Mouse (Mus musculus): Measurements from ENCODE around the gene Fam198a.

The Fam198a gene

GRCm38 (mm10) chr9:121925959-121926358, 24.8 kb upstream of the Fam198a start:
- DNase-seq (ENCODE audit: extremely low read depth, low read depth, low spot score): peak; percentile 94

GRCm38 (mm10) chr9:121926634-121927405, 24.0 kb upstream of the Fam198a start:
- no peak for DNase-seq (ENCODE audit: extremely low read depth, low read depth, low spot score)

- DNase-seq (ENCODE audit: extremely low read depth, low read depth, low spot score): no peak
Measured at GRCm38 (mm10) chr9:121927721-121928120, 23.1 kb upstream of the Fam198a start.

- DNase-seq (ENCODE audit: extremely low read depth, low read depth, low spot score): no peak
Measured at GRCm38 (mm10) chr9:121928498-121928897, 22.3 kb upstream of the Fam198a start.

GRCm38 (mm10) chr9:121934856-121935255, 15.9 kb upstream of the Fam198a start:
- no peak for DNase-seq (ENCODE audit: extremely low read depth, low read depth, low spot score)

GRCm38 (mm10) chr9:121936952-121937351, 13.8 kb upstream of the Fam198a start:
- no peak for DNase-seq (ENCODE audit: extremely low read depth, low read depth, low spot score)

GRCm38 (mm10) chr9:121937451-121937864, 13.3 kb upstream of the Fam198a start:
- DNase-seq (ENCODE audit: extremely low read depth, low read depth, low spot score): no peak

GRCm38 (mm10) chr9:121937944-121938355, 12.8 kb upstream of the Fam198a start:
- DNase-seq (ENCODE audit: extremely low read depth, low read depth, low spot score): no peak

- no peak for DNase-seq (ENCODE audit: extremely low read depth, low read depth, low spot score)
Measured at GRCm38 (mm10) chr9:121943005-121943404, 7.8 kb upstream of the Fam198a start.

- DNase-seq (ENCODE audit: extremely low read depth, low read depth, low spot score): no peak
Measured at GRCm38 (mm10) chr9:121943628-121944027, 7.2 kb upstream of the Fam198a start.

- no peak for DNase-seq (ENCODE audit: extremely low read depth, low read depth, low spot score)
Measured at GRCm38 (mm10) chr9:121947784-121948183, 3.0 kb upstream of the Fam198a start.

GRCm38 (mm10) chr9:121948431-121948830, 2.4 kb upstream of the Fam198a start:
- no peak for DNase-seq (ENCODE audit: extremely low read depth, low read depth, low spot score)

GRCm38 (mm10) chr9:121951114-121951423, 281 bp downstream of the Fam198a start:
- no peak for DNase-seq (ENCODE audit: extremely low read depth, low read depth, low spot score)

- no peak for DNase-seq (ENCODE audit: extremely low read depth, low read depth, low spot score)
Measured at GRCm38 (mm10) chr9:121952596-121952995, 1.8 kb downstream of the Fam198a start.

GRCm38 (mm10) chr9:121959966-121960635, 9.3 kb downstream of the Fam198a start:
- no peak for DNase-seq (ENCODE audit: extremely low read depth, low read depth, low spot score)

- no peak for DNase-seq (ENCODE audit: extremely low read depth, low read depth, low spot score)
Measured at GRCm38 (mm10) chr9:121964941-121965340, 14.2 kb downstream of the Fam198a start.

- no peak for DNase-seq (ENCODE audit: extremely low read depth, low read depth, low spot score)
Measured at GRCm38 (mm10) chr9:121968258-121968657, 17.5 kb downstream of the Fam198a start.

GRCm38 (mm10) chr9:121969841-121970381, 19.1 kb downstream of the Fam198a start:
- DNase-seq (ENCODE audit: extremely low read depth, low read depth, low spot score): no peak

GRCm38 (mm10) chr9:121973207-121973606, 22.4 kb downstream of the Fam198a start:
- no peak for DNase-seq (ENCODE audit: extremely low read depth, low read depth, low spot score)

- no peak for DNase-seq (ENCODE audit: extremely low read depth, low read depth, low spot score)
Measured at GRCm38 (mm10) chr9:121974141-121974986, 23.6 kb downstream of the Fam198a start.

- DNase-seq (ENCODE audit: extremely low read depth, low read depth, low spot score): no peak
Measured at GRCm38 (mm10) chr9:121975321-121975720, 24.5 kb downstream of the Fam198a start.
